Mouse (Mus musculus) 3134 (cell line): ENCODE measurements around the gene Rrp15.
"Not testable (repeated sequence)": the region's sequence is repeated elsewhere in the genome, so short reads cannot be mapped to it uniquely, and the experiment has no call there.

ENCODE experiments used
- DNase-seq: peaks from one replicate; pipeline ENCODE4 v3.0.0-alpha.2; 2011; ENCODE audit warnings: low spot score; ENCODE audit not compliant: insufficient read length; ENCODE audit errors: extremely low read depth

Gene Rrp15

DNA sequence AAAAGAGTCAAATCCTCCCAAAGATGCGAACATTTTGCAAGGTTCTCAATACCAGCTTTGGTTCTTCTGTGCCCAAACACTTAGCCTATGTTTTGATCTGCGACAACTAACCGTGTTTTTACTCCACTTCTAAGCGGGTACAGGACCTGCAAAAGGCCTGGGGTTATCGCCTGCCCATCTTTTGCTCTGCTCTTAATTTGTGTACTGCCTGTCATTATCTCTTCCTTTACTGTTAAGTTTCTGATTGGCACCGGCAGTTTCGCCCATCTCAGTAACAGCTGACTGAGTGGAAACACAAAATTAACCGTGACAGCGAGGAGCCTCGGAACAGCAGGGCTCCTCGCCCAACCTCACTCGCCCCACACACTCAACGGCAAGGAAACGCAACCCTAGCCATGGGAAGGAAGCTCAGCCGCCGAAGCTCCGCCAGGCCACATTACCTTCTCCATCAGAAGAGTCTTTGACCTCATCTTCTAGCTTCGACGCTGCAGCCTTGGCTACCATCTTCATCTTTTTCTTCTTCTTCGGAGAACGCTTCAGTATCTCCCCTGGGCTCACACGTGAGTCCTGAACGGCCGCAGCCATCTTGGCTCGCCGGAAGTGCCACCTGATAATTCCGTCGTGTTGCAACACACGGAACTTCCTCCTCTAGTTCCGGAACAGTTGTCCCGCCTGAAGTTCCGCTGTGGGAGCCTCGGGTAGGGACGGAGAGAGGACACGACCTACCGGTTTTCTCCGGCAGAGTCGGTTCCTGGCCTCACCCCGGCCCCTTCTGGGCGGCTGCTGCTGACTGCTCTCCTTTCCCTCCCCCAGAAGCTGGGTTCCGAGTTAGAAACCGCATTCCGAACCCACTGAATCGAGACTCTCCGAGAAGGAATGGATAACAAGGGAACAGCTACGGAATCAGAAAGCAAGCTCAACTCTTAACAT is at the start of gene Rrp15:
Gene Rrp15 (minus strand): TSS at position 635 of the 930 bp plus-strand sequence.
- peak; percentile 84 for DNase-seq

DNA sequence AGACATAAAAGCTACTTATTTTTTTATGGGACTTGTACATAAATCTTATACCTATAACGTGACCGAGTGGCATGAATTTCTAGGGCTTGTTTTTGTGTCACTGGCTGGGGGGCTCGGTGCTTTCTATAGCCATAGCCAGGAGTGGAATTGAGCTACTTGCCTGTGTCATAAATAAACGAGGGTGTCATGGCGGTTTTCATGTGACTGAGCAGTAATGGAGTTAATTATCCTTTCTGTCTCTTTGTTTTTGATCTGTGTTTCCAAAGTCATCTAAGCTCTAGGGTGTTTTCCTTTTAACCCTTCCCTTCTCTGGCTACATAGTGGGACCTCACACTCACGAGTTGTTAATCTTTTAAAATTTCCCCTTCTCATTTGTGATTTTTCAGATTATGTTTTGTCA is 48.8 kb upstream of the Rrp15 start:
- DNase-seq: no peak

DNA sequence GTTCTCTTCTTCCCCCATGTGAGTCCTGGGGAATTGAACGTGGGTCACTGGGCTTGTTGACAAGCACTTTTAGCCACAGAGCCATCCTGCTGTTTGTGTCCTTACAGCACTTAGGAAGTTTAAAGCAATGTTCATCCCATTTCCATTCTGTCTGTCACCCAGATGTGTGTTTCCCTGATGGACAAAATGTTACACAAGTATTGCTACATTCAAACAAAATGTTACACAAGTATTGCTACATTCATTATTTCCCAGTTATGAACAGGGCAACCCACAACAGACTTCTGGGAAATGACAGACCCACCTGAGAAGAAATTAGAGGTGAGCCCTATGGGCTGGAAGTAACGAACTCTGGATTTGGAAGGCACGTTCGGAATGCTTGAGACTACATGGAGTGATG is 36.2 kb upstream of the Rrp15 start:
- no peak for DNase-seq

DNA sequence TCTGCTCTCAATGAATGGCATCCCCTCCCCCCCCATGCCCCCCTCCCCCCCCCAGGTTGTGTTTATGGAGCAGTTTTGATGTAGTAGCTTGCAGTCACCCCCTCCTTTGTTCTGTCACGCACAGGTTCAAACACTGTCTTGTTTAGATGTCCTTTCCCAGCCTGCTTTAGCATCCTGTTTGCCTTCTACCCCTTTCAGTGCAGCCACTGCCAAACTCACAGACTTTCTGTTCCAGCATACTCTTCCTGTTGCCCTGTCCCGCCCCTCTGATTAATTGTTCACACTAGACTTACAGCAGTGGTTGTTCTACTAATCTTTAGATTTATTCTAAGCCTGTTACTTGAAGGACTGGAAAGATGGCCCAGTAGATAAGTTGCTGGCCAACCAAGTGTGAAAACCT is 31.7 kb upstream of the Rrp15 start:
- DNase-seq: no peak

GRCm38 (mm10) chr1:186773124-186773523 is 24.0 kb upstream of the Rrp15 start:
- DNase-seq: no peak

- DNase-seq: no peak
Measured at GRCm38 (mm10) chr1:186772547-186773077, 23.5 kb upstream of the Rrp15 start.

GRCm38 (mm10) chr1:186772005-186772404 is 22.8 kb upstream of the Rrp15 start:
- no peak for DNase-seq

DNA sequence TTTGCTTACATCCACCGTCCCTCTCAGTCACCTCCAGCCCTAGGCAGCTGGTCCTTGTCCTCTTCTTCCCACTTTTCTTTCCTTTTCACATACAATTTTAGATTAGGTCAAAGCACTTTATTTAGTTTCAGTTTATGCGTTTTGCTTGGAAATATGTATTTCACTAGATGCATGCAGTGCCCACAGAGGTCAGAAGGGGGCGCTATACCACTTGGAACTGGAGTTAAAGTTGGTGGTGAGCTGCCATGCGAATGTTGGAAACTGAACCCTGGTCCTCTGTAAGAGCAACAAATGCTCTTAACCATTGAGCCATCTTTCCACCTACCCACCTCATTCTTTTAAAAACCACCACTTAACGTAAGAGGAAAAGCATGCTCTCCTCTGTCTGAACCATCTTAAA is 21.5 kb upstream of the Rrp15 start:
- no peak for DNase-seq

DNA sequence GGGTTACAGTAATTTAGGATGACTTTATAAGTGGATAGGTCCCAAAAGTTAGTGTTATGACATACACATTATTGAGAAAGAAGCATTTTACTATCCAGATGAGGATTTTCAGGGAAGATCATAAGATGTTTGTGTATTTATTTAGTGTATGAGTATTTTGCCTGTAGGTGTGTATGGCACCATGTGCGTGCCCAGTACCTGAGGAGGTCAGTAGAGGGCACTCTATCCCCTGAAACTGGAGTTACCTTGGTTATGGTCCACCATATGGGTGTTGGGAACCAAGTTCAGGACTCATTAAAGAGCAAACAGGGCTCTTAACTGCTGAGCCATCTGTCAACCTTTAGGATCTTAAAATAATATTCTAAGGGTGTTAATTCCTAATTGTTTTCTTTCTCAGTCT is 19.2 kb upstream of the Rrp15 start:
- no peak for DNase-seq

- not testable (repeated sequence) for DNase-seq
Measured at GRCm38 (mm10) chr1:186763451-186763850, 14.3 kb upstream of the Rrp15 start.

- no peak for DNase-seq
Measured at GRCm38 (mm10) chr1:186749675-186750283, 621 bp upstream of the Rrp15 start.

- no peak for DNase-seq
Measured at GRCm38 (mm10) chr1:186739828-186740227, 9.3 kb downstream of the Rrp15 start.

DNA sequence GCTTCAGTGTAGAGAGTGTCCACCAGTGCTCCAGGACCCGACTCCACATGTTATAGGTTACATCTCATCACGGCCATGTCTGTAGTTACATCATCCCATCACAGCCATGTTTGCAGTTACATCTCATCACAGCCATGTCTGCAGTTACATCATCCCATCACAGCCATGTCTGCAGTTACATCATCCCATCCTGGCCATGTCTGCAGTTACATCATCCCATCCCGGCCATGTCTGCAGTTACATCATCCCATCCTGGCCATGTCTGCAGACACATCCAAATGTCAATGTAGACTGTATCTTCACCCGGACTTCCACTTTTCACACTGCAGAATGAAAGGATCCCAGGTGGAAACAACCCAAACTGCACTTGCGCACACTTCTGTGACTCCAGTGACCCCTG is 13.6 kb downstream of the Rrp15 start:
- DNase-seq: no peak

- no peak for DNase-seq
Measured at GRCm38 (mm10) chr1:186733052-186733451, 16.1 kb downstream of the Rrp15 start.

GRCm38 (mm10) chr1:186728778-186729177 is 20.4 kb downstream of the Rrp15 start:
- no peak for DNase-seq

DNA sequence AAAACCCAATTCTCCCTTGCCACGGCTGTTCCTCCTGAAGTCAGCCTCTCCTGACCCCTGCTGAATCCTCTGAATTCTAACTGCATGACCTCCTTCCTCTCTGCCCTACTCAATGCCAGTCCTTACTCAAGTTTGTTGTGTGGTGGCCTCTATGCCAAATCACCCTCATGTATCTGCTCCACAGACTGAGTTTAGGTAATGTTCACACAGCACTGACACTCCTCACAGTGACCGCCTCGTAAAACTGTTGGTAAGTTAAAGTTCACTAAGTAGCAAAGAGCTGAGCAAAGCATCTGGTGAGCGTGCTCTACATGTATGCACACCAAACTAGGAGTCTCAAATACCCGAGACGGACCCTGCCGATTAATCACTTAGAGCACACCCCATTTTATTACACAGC is 23.0 kb downstream of the Rrp15 start:
- DNase-seq: no peak

- DNase-seq: no peak
Measured at GRCm38 (mm10) chr1:186722299-186722698, 26.9 kb downstream of the Rrp15 start.

DNA sequence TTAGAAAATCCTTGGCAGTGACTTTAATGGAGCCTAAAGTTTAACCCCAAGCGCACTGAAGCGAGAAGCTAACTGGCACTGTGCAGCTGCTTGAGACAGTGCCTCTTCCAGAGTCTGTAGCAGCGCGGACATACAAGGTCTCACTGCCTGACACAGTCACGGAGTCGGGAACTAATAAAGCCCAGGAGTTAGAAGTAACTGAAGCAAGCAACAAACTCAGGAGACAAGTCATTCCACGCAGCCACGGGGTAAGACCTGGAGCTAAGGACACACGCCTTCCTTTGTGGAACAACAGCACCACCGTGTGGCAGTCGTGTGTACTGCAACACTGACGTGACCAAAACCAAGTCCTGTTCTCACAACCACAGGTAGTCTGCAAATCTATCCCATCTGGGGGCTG is 27.3 kb downstream of the Rrp15 start:
- DNase-seq: peak; percentile 48

DNA sequence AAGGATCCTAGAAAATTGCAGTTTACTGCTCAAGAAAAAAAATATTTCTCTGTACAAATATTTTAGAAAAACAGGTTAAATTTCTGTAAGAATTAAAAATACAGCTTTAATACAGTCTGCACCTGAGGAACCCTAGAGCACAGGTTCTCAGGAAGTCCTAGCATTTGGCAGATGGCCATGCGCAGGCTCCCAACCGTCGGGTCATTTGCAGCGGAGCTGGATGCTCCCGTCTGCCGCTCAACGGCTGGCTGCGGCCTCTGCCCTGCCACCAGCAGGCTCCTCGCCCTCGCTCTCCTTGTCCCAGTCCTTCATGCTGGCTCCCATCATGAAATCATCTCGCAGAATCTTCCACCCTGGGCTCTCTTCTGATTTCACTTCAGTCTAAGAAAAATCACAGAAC is 28.0 kb downstream of the Rrp15 start:
- no peak for DNase-seq

DNA sequence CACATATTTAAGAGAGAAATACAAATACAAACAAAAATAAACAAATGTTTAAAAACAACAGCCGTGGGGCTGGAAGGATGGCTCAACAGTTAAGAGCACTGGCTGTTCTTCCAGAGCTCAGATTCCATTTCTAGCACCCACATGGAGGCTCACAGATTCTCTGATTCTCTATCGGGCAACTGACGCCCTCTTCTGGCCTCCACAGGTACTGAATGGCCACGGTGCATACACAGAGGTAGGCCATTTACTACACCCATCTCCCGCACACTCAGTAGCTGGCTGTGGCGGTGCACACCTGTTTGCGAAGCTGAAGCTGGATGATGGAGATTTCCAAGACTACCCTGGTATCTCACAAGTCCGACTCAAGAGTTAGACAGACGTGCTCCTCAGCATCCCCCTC is 29.4 kb downstream of the Rrp15 start:
- DNase-seq: no peak

DNA sequence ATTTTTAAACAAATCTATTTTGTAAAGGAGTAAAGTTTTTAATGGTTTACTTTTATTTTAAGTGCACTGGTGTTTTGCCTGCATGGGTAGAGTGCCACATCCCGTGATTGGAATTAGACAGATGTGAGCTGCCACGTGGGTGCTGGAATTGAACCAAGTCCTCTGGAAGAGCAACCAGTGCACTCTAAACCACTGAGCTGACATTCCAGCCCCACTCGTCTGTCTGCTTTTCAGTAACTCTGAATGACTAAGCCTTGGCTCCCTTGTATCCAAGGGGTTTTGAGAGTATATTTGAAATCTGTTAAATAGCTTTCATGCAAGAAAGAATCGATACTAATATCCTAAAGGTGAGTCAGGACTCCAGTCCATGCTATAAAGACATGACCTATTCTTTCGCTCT is 30.3 kb downstream of the Rrp15 start:
- no peak for DNase-seq
